Mouse (Mus musculus): ENCODE measurements at regions not wholly inside any gene's neighbourhood (a gene's known extent, or its start where the extent isn't known, plus 50 kb on each side); places are given as distances from the start of the nearest gene placed in this dataset.

GRCm38 (mm10) chr10:37739024-37739423 is 600.3 kb upstream of the Marcks start:
- TF ChIP-seq CTCF (IDR thresholded peaks at IDR 0.05; ENCODE audit: low read depth) (no peak), EP300 (IDR thresholded peaks at IDR 0.05; ENCODE audit: low read depth) (no peak)
